Mouse (Mus musculus) brain, embryonic 18.5 days (tissue): ENCODE results near the gene Naa80.

Experiments
- DNase-seq: peaks from one replicate; pipeline ENCODE4 v3.0.0-alpha.2; 2012; ENCODE audit warnings: low read depth, low spot score

Gene Naa80

GRCm38 (mm10) chr9:107618778-107619545 is 40.3 kb downstream of the Naa80 start:
- no peak for DNase-seq

GRCm38 (mm10) chr9:107619546-107619879 is 40.8 kb downstream of the Naa80 start:
- no peak for DNase-seq

- no peak for DNase-seq
Measured at GRCm38 (mm10) chr9:107620954-107621353, 42.3 kb downstream of the Naa80 start.

- DNase-seq, result no peak
Measured at GRCm38 (mm10) chr9:107624539-107624938, 45.9 kb downstream of the Naa80 start.

GRCm38 (mm10) chr9:107624951-107625350 is 46.3 kb downstream of the Naa80 start:
- DNase-seq, result no peak

GRCm38 (mm10) chr9:107625351-107626128 is 46.9 kb downstream of the Naa80 start:
- DNase-seq, result no peak

- no peak for DNase-seq
Measured at GRCm38 (mm10) chr9:107626158-107626843, 47.6 kb downstream of the Naa80 start.

GRCm38 (mm10) chr9:107626844-107627277 is 48.2 kb downstream of the Naa80 start:
- peak; percentile 72 for DNase-seq

GRCm38 (mm10) chr9:107627387-107628255 is 48.9 kb downstream of the Naa80 start:
- no peak for DNase-seq

- no peak for DNase-seq
Measured at GRCm38 (mm10) chr9:107628721-107629410, 50.2 kb downstream of the Naa80 start.

- no peak for DNase-seq
Measured at GRCm38 (mm10) chr9:107629411-107629730, 50.7 kb downstream of the Naa80 start.

GRCm38 (mm10) chr9:107629901-107630425 is 51.3 kb downstream of the Naa80 start:
- no peak for DNase-seq

GRCm38 (mm10) chr9:107630576-107630975 is 51.9 kb downstream of the Naa80 start:
- no peak for DNase-seq

GRCm38 (mm10) chr9:107631311-107631826 is 52.7 kb downstream of the Naa80 start:
- DNase-seq, result no peak

- no peak for DNase-seq
Measured at GRCm38 (mm10) chr9:107631861-107632260, 53.2 kb downstream of the Naa80 start.

- no peak for DNase-seq
Measured at GRCm38 (mm10) chr9:107632478-107632877, 53.8 kb downstream of the Naa80 start.

- no peak for DNase-seq
Measured at GRCm38 (mm10) chr9:107633091-107633660, 54.5 kb downstream of the Naa80 start.
